In the genomic region with DNA sequence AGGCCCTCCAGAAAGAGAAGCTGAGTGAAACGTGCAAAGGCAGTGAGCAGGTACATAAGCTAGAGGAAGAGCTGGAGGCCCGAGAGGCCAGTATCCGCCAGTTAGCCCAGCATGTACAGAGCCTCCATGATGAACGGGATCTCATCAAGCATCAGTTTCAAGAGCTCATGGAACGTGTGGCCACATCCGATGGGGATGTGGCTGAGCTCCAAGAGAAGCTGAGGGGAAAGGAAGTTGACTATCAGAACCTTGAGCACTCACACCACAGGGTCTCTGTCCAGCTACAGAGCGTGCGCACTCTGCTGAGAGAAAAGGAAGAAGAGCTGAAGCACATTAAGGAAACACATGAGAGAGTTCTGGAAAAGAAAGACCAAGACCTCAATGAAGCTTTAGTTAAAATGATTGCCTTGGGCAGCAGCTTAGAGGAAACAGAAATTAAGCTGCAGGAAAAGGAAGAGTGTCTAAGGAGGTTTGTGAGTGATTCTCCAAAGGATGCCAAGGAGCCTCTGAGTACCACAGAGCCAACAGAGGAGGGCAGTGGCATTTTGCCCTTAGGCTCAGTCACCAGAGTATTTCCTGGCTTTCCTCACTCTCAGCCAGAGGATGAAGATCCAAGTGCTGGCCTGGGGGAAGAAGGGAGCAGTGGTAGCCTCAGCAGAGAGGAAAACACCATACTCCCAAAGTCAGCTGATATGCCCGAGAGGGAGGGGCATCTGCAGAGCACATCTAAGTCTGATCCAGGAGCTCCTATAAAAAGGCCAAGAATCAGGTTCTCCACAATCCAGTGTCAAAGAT, we compare ENCODE assay signal across 11 mouse cellular contexts. TPM values are rescaled to one million over a fixed set of nuclear protein-coding genes. Genes with fewer than 3 reads are reported as not detected.
A peak's percentile ranks its signal among the peaks of the same experiment; 100 is the strongest.
DNase-seq lines count a peak whose midpoint lies in the region; ATAC-seq lines count a peak whose summit lies in the region.
"Had no signal": no experiment of that assay in that cellular context is flagged by ENCODE, and none has a peak within 500 bp of the region (broad histone marks: within the 10 kb centered on the region; RNA-seq: fewer than 3 reads in every experiment).

No protein-coding gene starts in this region.

- H3K9ac ChIP-seq in heart, embryonic 13.5 days, result peak overlapping the region; percentile 34

- no peak for ATAC-seq in heart, embryonic 13.5 days (ENCODE audit: extremely low read depth, insufficient number of reproducible peaks, low FRiP score, low TSS enrichment)
- ATAC-seq: forebrain, embryonic 16.5 days had no signal

- peaks cover 28% of the 10 kb centered on the region for H3K4me1 ChIP-seq in heart, embryonic 13.5 days

- intact Hi-C loops in heart, postnatal 10 days (cut with DNase I), result no loop called here

- H3K4me2 ChIP-seq in heart, embryonic 13.5 days, result peak overlapping the region; percentile 30; the same call in 1 of the 2 replicates

- peak; percentile 42 for DNase-seq in adrenal gland, postnatal 14 days
- no peak for DNase-seq in adrenal gland, postnatal 25 days
- DNase-seq in heart, postnatal 10 days, result no peak
- DNase-seq in 3T3-L1 (ENCODE audit: low read depth, low spot score), result peak; percentile 48
- peak; percentile 40 to 50 for DNase-seq in cerebellum, postnatal 36 days
- no peak for DNase-seq in layer of hippocampus, postnatal 36 days
- no peak for DNase-seq in left cerebral cortex, adult 8-10 months (ENCODE audit: low spot score in 2 of 2)

- H3K27me3 ChIP-seq in heart, embryonic 13.5 days (replicated peaks), result no peaks in the 10 kb centered on the region

- WGBS in heart, embryonic 13.5 days, result 75% methylated on average over 9 of the region's 9 CpGs

- H3K27ac ChIP-seq in heart, embryonic 13.5 days (replicated peaks), result peak overlapping the region; percentile 84

- H3K9me3 ChIP-seq in heart, embryonic 13.5 days, result no peaks in the 10 kb centered on the region
- H3K9me3 ChIP-seq: G1E had no signal

- H3K4me3 ChIP-seq in heart, embryonic 13.5 days, result no peak overlapping the region
- H3K4me3 ChIP-seq: myocyte had no signal

- H3K36me3 ChIP-seq in heart, embryonic 13.5 days, result peaks cover 99% of the 10 kb centered on the region

RNA-seq across cellular contexts. Expression of a gene that starts 29.1 kb away (rescaled TPM):
- 5.0 and 5.4 TPM in 2 replicates for total RNA-seq in adrenal gland, postnatal 14 days (2021)
- total RNA-seq in adrenal gland, postnatal 25 days (2021), result 4.1 and 4.6 TPM in 2 replicates
- 4.5 and 5.6 TPM in 2 replicates for polyA plus RNA-seq in heart, embryonic 13.5 days (2015; fragmentation: Nextera tagmentation; extraction: Ambion mirVana)
- 1 to 10 TPM in 1 of 2 experiments, under 1 TPM in 1; 0.82 to 1.9 TPM for total RNA-seq in heart, postnatal 10 days (2021)
- total RNA-seq in layer of hippocampus, postnatal 36 days (2021), result under 1 TPM; 0.20 to 0.28 TPM
- 1 to 10 TPM in 3 of 4 experiments, under 1 TPM in 1; 0.86 to 1.6 (median 1.3) TPM for total RNA-seq in left cerebral cortex, adult 8-10 months (2022)
- total RNA-seq: G1E had no signal
- polyA plus RNA-seq: G1E had no signal

RNA-seq across cellular contexts. Expression of a gene that starts 51.4 kb away (rescaled TPM):
- total RNA-seq in adrenal gland, postnatal 14 days (2021), result 51.2 and 57.3 TPM in 2 replicates
- 50.9 and 52.6 TPM in 2 replicates for total RNA-seq in adrenal gland, postnatal 25 days (2021)
- 26.9 and 28.6 TPM in 2 replicates for polyA plus RNA-seq in heart, embryonic 13.5 days (2015; fragmentation: Nextera tagmentation; extraction: Ambion mirVana)
- 10 to 100 TPM; 33.6 to 38.1 TPM for total RNA-seq in heart, postnatal 10 days (2021)
- 10 to 100 TPM; 41.2 to 44.3 TPM for total RNA-seq in layer of hippocampus, postnatal 36 days (2021)
- total RNA-seq in left cerebral cortex, adult 8-10 months (2022), result 10 to 100 TPM; 47.2 to 49.1 (median 47.6) TPM

Comparison
In these comparisons a context has a peak if more than half of its experiments do, and no peak if none do; other contexts are left out.
1. DNase-seq: peak in adrenal gland, postnatal 14 days (single experiment), 3T3-L1 (single experiment) and cerebellum, postnatal 36 days (2 of 2); none in adrenal gland, postnatal 25 days (single experiment), heart, postnatal 10 days (0 of 2), layer of hippocampus, postnatal 36 days (0 of 2) and left cerebral cortex, adult 8-10 months (0 of 2).